Mouse (Mus musculus): ENCODE measurements at regions not wholly inside any gene's neighbourhood (a gene's known extent, or its start where the extent isn't known, plus 50 kb on each side); places are given as distances from the start of the nearest gene placed in this dataset. TPM values are rescaled to one million over a fixed set of nuclear protein-coding genes. Genes with fewer than 3 reads are reported as not detected.

Small RNAs in the stretch of these regions (microRNA-seq; reads per million reads assigned to microRNA genes)
- not detected for gene Gm27460
- not detected for gene Gm28002
